Mouse (Mus musculus) embryonic facial prominence, embryonic 10.5 days (tissue): ENCODE results near the gene Heatr5b. TPM values are rescaled to one million over a fixed set of nuclear protein-coding genes. Genes with fewer than 3 reads are reported as not detected.

Experiments
- DNase-seq: peaks from one replicate; pipeline ENCODE4 v3.0.0-alpha.2; 2017; ENCODE audit warnings: low spot score
- H3K27ac ChIP-seq: fragments of 300-500 bp; sonication (generic); replicated peaks from 2 replicates; pipeline ENCODE4 v1.5.1; 2016; ENCODE audit warnings: mild to moderate bottlenecking
- H3K27me3 ChIP-seq: fragments of 300-500 bp; sonication (generic); replicated peaks from 2 replicates; pipeline ENCODE4 v1.6.1; 2016; ENCODE audit warnings: low read depth, mild to moderate bottlenecking; ENCODE audit not compliant: poor library complexity, severe bottlenecking
- H3K36me3 ChIP-seq: fragments of 300-500 bp; sonication (generic); replicated peaks from 2 replicates; pipeline ENCODE4 v1.6.1; 2016; ENCODE audit warnings: mild to moderate bottlenecking, moderate library complexity
- H3K4me1 ChIP-seq: fragments of 300-500 bp; sonication (generic); 2 replicates; pipeline ENCODE4 v1.6.1; 2016
- H3K4me3 ChIP-seq: fragments of 300-500 bp; sonication (generic); 2 replicates; pipeline ENCODE4 v1.5.1; 2016; ENCODE audit warnings: mild to moderate bottlenecking, moderate library complexity
- H3K9me3 ChIP-seq: fragments of 300-500 bp; sonication (generic); 2 replicates; pipeline ENCODE4 v1.6.1; 2016; ENCODE audit warnings: mild to moderate bottlenecking
- WGBS: fragments of 180-500 bp; shearing (Covaris S2); methylation state at CpG from one replicate; pipeline ENCODE4 v1.1.7; 2016; 5-methylcytosine and 5-hydroxymethylcytosine counted together
- polyA plus RNA-seq: library from polyadenylated mRNA; unstranded; fragments of >200 nt; fragmentation: Nextera tagmentation; extraction: Ambion mirVana; gene quantifications from 2 replicates; pipeline ENCODE4 v1.2.1, GENCODE M21; 2016

Gene Heatr5b
- polyA plus RNA-seq = 14.6 and 15.2 TPM in 2 replicates

- Histone ChIP-seq H3K4me1 (peaks cover 7% of the 10 kb centered on the region), H3K27me3 (no peaks in the 10 kb centered on the region), H3K36me3 (peaks cover 32% of the 10 kb centered on the region), H3K9me3 (no peaks in the 10 kb centered on the region), H3K4me3 (peak within 1 kb of the TSS; percentile 91), H3K27ac (peak within 1 kb of the TSS; percentile 87)
- WGBS = under 1% methylated on average over 81 of the region's 81 CpGs
- DNase-seq = peak; percentile 100
Measured at GRCm38 (mm10) chr17:78834856-78835835, at the start of gene Heatr5b, which contains the start of gene Gpatch11. Gene Heatr5b (minus strand): TSS chr17:78835364. Gene Gpatch11 (plus strand): TSS chr17:78835567.

- Histone ChIP-seq H3K4me3 (no peak overlapping the region), H3K9me3 (no peaks in the 10 kb centered on the region), H3K36me3 (no peaks in the 10 kb centered on the region), H3K27ac (no peak overlapping the region), H3K27me3 (no peaks in the 10 kb centered on the region), H3K4me1 (peaks cover 18% of the 10 kb centered on the region)
- WGBS = 88% methylated on average over 4 of the region's 4 CpGs
- DNase-seq = no peak
Measured at GRCm38 (mm10) chr17:78883291-78883690, 48.1 kb upstream of the Heatr5b start.

GRCm38 (mm10) chr17:78882401-78883112 is 47.4 kb upstream of the Heatr5b start, which contains the start of gene Eif2ak2:
Gene Eif2ak2 (minus strand): TSS chr17:78882573.
- H3K9me3 ChIP-seq = no peaks in the 10 kb centered on the region
- 3% methylated on average over 28 of the region's 28 CpGs for whole genome bisulfite sequencing
- H3K36me3 ChIP-seq = peaks cover 7% of the 10 kb centered on the region
- peak; percentile 90 for DNase-seq
- peak within 1 kb of the TSS; percentile 86 for H3K27ac ChIP-seq
- H3K4me3 ChIP-seq = peak within 1 kb of the TSS; percentile 71
- no peaks in the 10 kb centered on the region for H3K27me3 ChIP-seq
- peaks cover 18% of the 10 kb centered on the region for H3K4me1 ChIP-seq

GRCm38 (mm10) chr17:78881878-78882304 is 46.7 kb upstream of the Heatr5b start:
- DNase-seq = peak; percentile 40
- no peaks in the 10 kb centered on the region for H3K27me3 ChIP-seq
- no peaks in the 10 kb centered on the region for H3K9me3 ChIP-seq
- 13% methylated on average over 5 of the region's 7 CpGs for WGBS
- H3K27ac ChIP-seq = peak overlapping the region; percentile 86
- H3K36me3 ChIP-seq = peaks cover 8% of the 10 kb centered on the region
- H3K4me3 ChIP-seq = peak overlapping the region; percentile 71
- H3K4me1 ChIP-seq = peaks cover 18% of the 10 kb centered on the region

- DNase-seq = no peak
- no peak overlapping the region for H3K4me3 ChIP-seq
- H3K27me3 ChIP-seq = no peaks in the 10 kb centered on the region
- WGBS = 91% methylated on average over 6 of the region's 6 CpGs
- H3K36me3 ChIP-seq = peaks cover 31% of the 10 kb centered on the region
- no peaks in the 10 kb centered on the region for H3K4me1 ChIP-seq
- no peak overlapping the region for H3K27ac ChIP-seq
- no peaks in the 10 kb centered on the region for H3K9me3 ChIP-seq
Measured at GRCm38 (mm10) chr17:78873886-78874285, 38.7 kb upstream of the Heatr5b start.

GRCm38 (mm10) chr17:78856243-78856642 is 21.1 kb upstream of the Heatr5b start:
- H3K9me3 ChIP-seq = no peaks in the 10 kb centered on the region
- H3K36me3 ChIP-seq = peaks cover 46% of the 10 kb centered on the region
- DNase-seq = no peak
- no peaks in the 10 kb centered on the region for H3K27me3 ChIP-seq
- H3K4me1 ChIP-seq = no peaks in the 10 kb centered on the region
- H3K27ac ChIP-seq = no peak overlapping the region
- WGBS = 87% methylated on average over 10 of the region's 10 CpGs
- H3K4me3 ChIP-seq = no peak overlapping the region

GRCm38 (mm10) chr17:78842271-78842928 is 7.2 kb upstream of the Heatr5b start:
- Histone ChIP-seq H3K4me3 (no peak overlapping the region), H3K9me3 (no peaks in the 10 kb centered on the region), H3K27me3 (no peaks in the 10 kb centered on the region), H3K27ac (no peak overlapping the region), H3K4me1 (no peaks in the 10 kb centered on the region), H3K36me3 (peaks cover 89% of the 10 kb centered on the region)
- 91% methylated on average over 7 of the region's 7 CpGs for WGBS
- no peak for DNase-seq

- no peak for DNase-seq
- peaks cover 31% of the 10 kb centered on the region for H3K36me3 ChIP-seq
- H3K4me3 ChIP-seq = peak overlapping the region; percentile 91
- no peaks in the 10 kb centered on the region for H3K9me3 ChIP-seq
- WGBS = 41% methylated on average over 2 of the region's 2 CpGs
- peaks cover 7% of the 10 kb centered on the region for H3K4me1 ChIP-seq
- no peaks in the 10 kb centered on the region for H3K27me3 ChIP-seq
- H3K27ac ChIP-seq = peak overlapping the region; percentile 87
Measured at GRCm38 (mm10) chr17:78836056-78836455, 892 bp upstream of the Heatr5b start.

- Histone ChIP-seq H3K27ac (no peak overlapping the region), H3K27me3 (no peaks in the 10 kb centered on the region), H3K9me3 (no peaks in the 10 kb centered on the region), H3K36me3 (peaks cover 74% of the 10 kb centered on the region), H3K4me1 (no peaks in the 10 kb centered on the region), H3K4me3 (no peak overlapping the region)
- 92% methylated on average over 13 of the region's 13 CpGs for WGBS
- DNase-seq = no peak
Measured at GRCm38 (mm10) chr17:78824346-78824745, 10.8 kb downstream of the Heatr5b start.

GRCm38 (mm10) chr17:78809582-78809981 is 25.6 kb downstream of the Heatr5b start:
- H3K36me3 ChIP-seq = peaks cover 52% of the 10 kb centered on the region
- no peak overlapping the region for H3K4me3 ChIP-seq
- no peaks in the 10 kb centered on the region for H3K9me3 ChIP-seq
- 91% methylated on average over 3 of the region's 3 CpGs for WGBS
- H3K27ac ChIP-seq = no peak overlapping the region
- H3K27me3 ChIP-seq = no peaks in the 10 kb centered on the region
- no peak for DNase-seq
- no peaks in the 10 kb centered on the region for H3K4me1 ChIP-seq

GRCm38 (mm10) chr17:78809019-78809418 is 26.1 kb downstream of the Heatr5b start:
- DNase-seq = no peak
- no peak overlapping the region for H3K27ac ChIP-seq

GRCm38 (mm10) chr17:78797222-78797621 is 37.9 kb downstream of the Heatr5b start:
- H3K27ac ChIP-seq = no peak overlapping the region
- H3K4me3 ChIP-seq = no peak overlapping the region
- H3K36me3 ChIP-seq = peaks cover 76% of the 10 kb centered on the region
- H3K27me3 ChIP-seq = no peaks in the 10 kb centered on the region
- WGBS = 89% methylated on average over 1 of the region's 1 CpGs
- H3K4me1 ChIP-seq = no peaks in the 10 kb centered on the region
- DNase-seq = no peak
- no peaks in the 10 kb centered on the region for H3K9me3 ChIP-seq

More at GRCm38 (mm10) chr17:78809019-78809418, 26.1 kb downstream of the Heatr5b start:
- Histone ChIP-seq H3K4me1 (no peaks in the 10 kb centered on the region), H3K27me3 (no peaks in the 10 kb centered on the region), H3K36me3 (peaks cover 50% of the 10 kb centered on the region), H3K9me3 (no peaks in the 10 kb centered on the region), H3K4me3 (no peak overlapping the region)
